Mouse (Mus musculus) adipose tissue, adult 10 weeks (tissue): ENCODE results near the gene Zar1l. TPM values are rescaled to one million over a fixed set of nuclear protein-coding genes. Genes with fewer than 3 reads are reported as not detected.

Source experiments
- polyA plus RNA-seq: library from polyadenylated mRNA; stranded (reverse); fragments of 350-450 nt; fragmentation: Illumina TruSeq; extraction: RNeasy Lipid Tissue Mini Kit (QIAGEN cat#74804); gene quantifications from one replicate; pipeline ENCODE4 v1.2.3, GENCODE M21; 2014; ENCODE audit warnings: low read depth, low replicate concordance

Gene Zar1l
- polyA plus RNA-seq: not detected

DNA sequence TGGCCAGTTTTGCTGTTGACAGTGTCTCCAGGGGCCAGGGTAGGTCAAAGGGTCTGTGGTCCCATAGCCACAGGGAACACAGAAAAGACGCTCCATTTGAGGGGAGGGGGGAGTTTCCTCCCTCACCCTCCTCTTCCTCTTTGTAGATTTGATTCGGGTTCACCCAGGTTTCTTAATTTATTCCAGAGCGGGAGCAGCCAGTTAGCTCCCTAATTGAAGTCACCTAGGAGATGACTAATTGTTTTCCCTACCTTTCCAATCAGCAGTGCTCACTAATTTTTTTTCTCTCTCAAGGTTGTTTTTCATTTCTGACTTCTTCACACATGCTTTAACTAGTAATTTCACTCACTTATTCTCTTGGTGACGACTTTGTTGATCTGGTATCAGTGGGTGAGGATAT lies at the start of gene Zar1l:
Gene Zar1l (minus strand): TSS at position 101 of the 400 bp plus-strand sequence.

DNA sequence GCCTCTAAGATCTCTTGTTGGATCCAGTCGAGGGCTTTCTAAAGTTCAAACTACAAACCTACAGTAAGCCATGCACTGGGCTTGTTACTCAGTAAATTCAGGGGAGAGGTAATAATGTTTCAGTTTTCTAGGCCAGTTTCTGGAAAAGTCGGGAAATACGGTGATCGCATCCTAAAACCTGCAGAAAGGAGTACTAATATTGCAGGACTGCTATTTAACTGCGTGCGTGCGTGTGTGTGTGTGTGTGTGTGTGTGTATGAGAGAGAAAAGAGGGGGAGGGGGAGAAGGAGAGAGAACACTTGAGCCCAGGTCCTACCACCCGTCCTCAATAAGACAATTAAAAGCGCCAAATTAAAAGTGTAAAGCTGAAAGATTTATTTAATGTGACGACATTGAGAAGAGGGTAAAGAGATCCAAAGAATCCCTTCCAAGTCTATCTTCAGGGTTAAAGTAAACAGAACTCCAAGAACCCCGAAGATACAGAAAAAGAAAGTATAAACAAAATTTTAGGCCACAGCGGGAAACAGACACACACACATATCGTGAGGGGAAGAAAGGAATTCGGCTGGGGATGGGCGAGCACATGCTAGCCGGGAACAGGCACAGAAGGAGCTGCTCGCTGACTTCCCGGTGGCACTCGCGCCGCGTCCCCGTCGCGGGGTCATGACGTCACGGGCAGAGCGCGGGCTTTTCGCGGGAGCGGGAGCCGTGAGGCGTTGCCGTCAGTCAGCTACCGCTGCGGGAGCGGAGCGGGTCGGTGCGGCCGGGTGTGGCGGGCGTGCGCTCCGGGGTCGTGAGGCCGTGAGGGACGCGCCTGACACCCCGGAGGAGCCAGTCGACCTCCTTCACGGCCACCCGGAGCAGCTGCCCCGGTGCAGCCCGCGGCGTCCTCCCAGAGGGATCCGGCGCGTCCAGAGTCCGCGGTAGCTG lies 4.2 kb upstream of the Zar1l start, which contains the start of gene Brca2:
Gene Brca2 (plus strand): TSS at position 694 of the 930 bp plus-strand sequence.

Other genes starting within 250 kb of the Zar1l start
- 5.1 TPM for gene Brca2, start 4.5 kb upstream of the Zar1l start, polyA plus RNA-seq
- 19.7 TPM for gene N4bp2l1, start 79.0 kb upstream of the Zar1l start, polyA plus RNA-seq
- 29.1 TPM for gene N4bp2l2, start 148.0 kb upstream of the Zar1l start, polyA plus RNA-seq
- 12.4 TPM for gene Pds5b, start 155.6 kb upstream of the Zar1l start, polyA plus RNA-seq